Mouse (Mus musculus) embryonic facial prominence, embryonic 12.5 days (tissue): ENCODE measurements around the gene Afmid. TPM values are rescaled to one million over a fixed set of nuclear protein-coding genes. Genes with fewer than 3 reads are reported as not detected.
"Not testable (repeated sequence)": the region's sequence is repeated elsewhere in the genome, so short reads cannot be mapped to it uniquely, and the experiment has no call there.

ENCODE experiments used
- ATAC-seq: fragments of 200-750 bp; cut with Nextera tagmentation; 2 replicates; pipeline ENCODE4 v1.8.0; 2017; ENCODE audit not compliant: insufficient number of reproducible peaks, insufficient read depth, low FRiP score, low TSS enrichment
- H3K27ac ChIP-seq: fragments of 300-500 bp; sonication (generic); 2 replicates; pipeline ENCODE4 v1.5.1; 2016; ENCODE audit warnings: mild to moderate bottlenecking
- H3K27me3 ChIP-seq: fragments of 300-500 bp; sonication (generic); 2 replicates; pipeline ENCODE4 v1.6.1; 2016; ENCODE audit warnings: mild to moderate bottlenecking, moderate library complexity
- H3K36me3 ChIP-seq: fragments of 300-500 bp; sonication (generic); 2 replicates; pipeline ENCODE4 v1.6.1; 2016; ENCODE audit warnings: mild to moderate bottlenecking
- H3K4me1 ChIP-seq: fragments of 300-500 bp; sonication (generic); 2 replicates; pipeline ENCODE4 v1.6.1; 2016
- H3K4me2 ChIP-seq: fragments of 300-500 bp; sonication (generic); replicated peaks from 2 replicates; pipeline ENCODE4 v1.6.1; 2016; ENCODE audit warnings: mild to moderate bottlenecking, moderate library complexity
- H3K4me3 ChIP-seq: fragments of 300-500 bp; sonication (generic); 2 replicates; pipeline ENCODE4 v1.5.1; 2016; ENCODE audit warnings: mild to moderate bottlenecking
- H3K9ac ChIP-seq: fragments of 300-500 bp; sonication (generic); 2 replicates; pipeline ENCODE4 v1.6.1; 2016; ENCODE audit warnings: mild to moderate bottlenecking, moderate library complexity
- H3K9me3 ChIP-seq: fragments of 300-500 bp; sonication (generic); 2 replicates; pipeline ENCODE4 v1.6.1; 2016; ENCODE audit warnings: mild to moderate bottlenecking, moderate library complexity
- WGBS: fragments of 180-500 bp; shearing (Covaris S2); methylation state at CpG from one replicate; pipeline ENCODE4 v1.1.7; 2016; 5-methylcytosine and 5-hydroxymethylcytosine counted together
- polyA plus RNA-seq: library from polyadenylated mRNA; unstranded; fragments of >200 nt; fragmentation: Nextera tagmentation; extraction: Ambion mirVana; gene quantifications from 2 replicates; pipeline ENCODE4 v1.2.1, GENCODE M21; 2016

The Afmid gene
- polyA plus RNA-seq, 1 experiment from 2014 or later = 4.9 TPM

DNA sequence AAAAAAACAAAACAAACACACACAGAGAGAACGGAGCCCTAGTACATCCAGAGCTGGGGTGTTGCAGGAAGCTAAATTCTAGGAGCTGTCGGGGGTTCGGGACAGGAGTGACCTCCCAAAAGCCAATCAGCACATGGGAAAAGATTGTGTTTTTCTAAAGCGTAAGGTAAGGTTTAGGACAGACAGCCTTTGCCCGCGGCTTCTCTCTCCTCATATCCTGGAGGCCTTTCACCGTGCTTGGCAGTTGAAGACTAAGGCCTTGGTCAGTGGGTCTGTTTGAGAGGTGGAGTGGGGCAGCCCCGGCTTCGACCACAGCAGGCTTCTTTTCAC lies 43.1 kb upstream of the Afmid start:
- Histone ChIP-seq H3K4me1 (peaks cover 41% of the 10 kb centered on the region), H3K36me3 (no peaks in the 10 kb centered on the region), H3K9me3 (no peaks in the 10 kb centered on the region), H3K4me3 (peak overlapping the region; percentile 30), H3K27ac (peak overlapping the region; percentile 58; the same call in 1 of the 2 replicates), H3K27me3 (peaks cover 28% of the 10 kb centered on the region), H3K9ac (peak overlapping the region; percentile 29; the same call in 1 of the 2 replicates), H3K4me2 (peak overlapping the region; percentile 55)
- WGBS = 45% methylated on average over 9 of the region's 9 CpGs
- ATAC-seq = no peak

DNA sequence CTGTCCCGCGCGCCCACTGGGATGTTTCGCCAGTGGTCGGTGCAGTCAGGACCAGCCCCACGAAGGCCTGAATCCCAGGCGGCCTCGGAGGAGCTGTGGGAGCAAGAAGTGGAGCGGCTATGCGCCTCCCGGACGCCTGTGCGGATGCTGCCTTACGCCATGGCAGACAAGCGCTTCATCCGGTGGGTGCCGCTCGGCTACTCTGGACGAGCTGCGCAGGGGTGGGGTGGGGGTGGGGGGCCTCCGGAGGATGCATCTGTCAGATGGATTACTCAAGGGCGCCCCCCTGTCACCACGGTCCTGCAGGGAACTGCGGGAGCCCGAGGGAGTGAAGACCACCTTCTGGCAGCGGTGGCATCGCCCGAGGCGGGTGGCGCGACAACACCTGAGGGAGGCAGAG lies 42.6 kb upstream of the Afmid start:
- Histone ChIP-seq H3K9me3 (no peaks in the 10 kb centered on the region), H3K4me1 (peaks cover 41% of the 10 kb centered on the region), H3K4me2 (peak overlapping the region; percentile 55), H3K27ac (peak overlapping the region; percentile 58; the same call in 1 of the 2 replicates), H3K27me3 (peaks cover 28% of the 10 kb centered on the region), H3K4me3 (peak overlapping the region; percentile 30), H3K36me3 (no peaks in the 10 kb centered on the region), H3K9ac (peak overlapping the region; percentile 29)
- 4% methylated on average over 31 of the region's 31 CpGs for WGBS
- ATAC-seq = no peak

DNA sequence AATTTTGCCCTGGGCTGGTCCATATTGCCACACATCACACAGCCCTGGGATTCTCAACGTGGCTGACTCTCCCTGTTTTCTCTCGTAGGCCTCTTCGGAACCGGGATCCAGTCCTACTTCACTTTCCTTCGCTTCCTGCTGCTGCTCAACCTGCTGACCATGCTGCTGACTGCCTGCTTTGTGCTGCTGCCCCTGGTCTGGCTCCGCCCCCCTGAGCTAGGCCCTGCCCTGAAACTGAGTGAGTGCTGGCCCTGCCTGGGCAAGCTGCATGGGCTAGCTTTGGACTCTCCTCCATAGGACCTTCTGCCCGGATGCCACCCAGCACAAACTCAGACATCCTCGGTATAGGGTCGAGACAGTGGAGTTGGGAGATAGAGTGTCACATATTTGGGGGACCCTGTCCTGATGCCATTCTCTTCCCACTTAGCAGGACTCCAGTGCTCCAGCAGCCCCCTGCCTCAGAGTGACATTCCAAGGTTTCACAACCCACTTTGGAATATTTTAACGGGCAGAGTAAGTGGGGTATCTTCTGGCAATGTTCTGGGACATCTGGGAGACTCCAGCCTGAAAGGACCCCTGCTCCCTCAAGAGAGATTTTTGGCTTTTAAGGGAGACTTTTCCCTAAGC lies 41.9 kb upstream of the Afmid start:
- H3K27ac ChIP-seq = no peak overlapping the region
- ATAC-seq = no peak
- peak overlapping the region; percentile 30 for H3K4me3 ChIP-seq
- H3K9me3 ChIP-seq = no peaks in the 10 kb centered on the region
- H3K9ac ChIP-seq = no peak overlapping the region; the same call in 1 of the 2 replicates
- peak overlapping the region; percentile 55 for H3K4me2 ChIP-seq
- WGBS = 28% methylated on average over 10 of the region's 10 CpGs
- H3K36me3 ChIP-seq = no peaks in the 10 kb centered on the region
- peaks cover 28% of the 10 kb centered on the region for H3K27me3 ChIP-seq
- peaks cover 37% of the 10 kb centered on the region for H3K4me1 ChIP-seq

DNA sequence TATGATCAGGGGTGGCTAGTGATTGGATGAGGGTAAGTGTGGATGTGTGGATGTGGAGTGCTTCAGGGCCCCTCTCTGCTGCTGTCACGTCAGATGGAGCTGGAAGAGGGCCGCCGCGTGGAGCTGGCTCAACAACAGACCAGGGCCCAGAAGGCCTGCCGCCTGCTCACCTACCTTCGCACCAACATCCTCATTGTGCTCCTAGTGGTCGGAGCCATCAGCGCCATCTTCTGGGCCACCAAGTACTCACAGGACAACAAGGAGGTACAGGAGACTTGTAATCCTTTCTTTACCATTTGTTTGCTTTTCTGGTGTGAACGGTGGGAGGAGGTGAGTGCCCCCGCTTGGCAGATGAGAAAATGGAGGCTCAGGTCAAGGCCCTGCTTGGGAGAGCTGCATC lies 39.4 kb upstream of the Afmid start:
- no peak overlapping the region for H3K27ac ChIP-seq
- no peaks in the 10 kb centered on the region for H3K36me3 ChIP-seq
- H3K4me1 ChIP-seq = peaks cover 27% of the 10 kb centered on the region
- 12% methylated on average over 10 of the region's 10 CpGs for WGBS
- no peak for ATAC-seq
- peaks cover 39% of the 10 kb centered on the region for H3K27me3 ChIP-seq
- H3K9ac ChIP-seq = no peak overlapping the region
- no peak overlapping the region for H3K4me3 ChIP-seq
- no peaks in the 10 kb centered on the region for H3K9me3 ChIP-seq
- no peak overlapping the region for H3K4me2 ChIP-seq

DNA sequence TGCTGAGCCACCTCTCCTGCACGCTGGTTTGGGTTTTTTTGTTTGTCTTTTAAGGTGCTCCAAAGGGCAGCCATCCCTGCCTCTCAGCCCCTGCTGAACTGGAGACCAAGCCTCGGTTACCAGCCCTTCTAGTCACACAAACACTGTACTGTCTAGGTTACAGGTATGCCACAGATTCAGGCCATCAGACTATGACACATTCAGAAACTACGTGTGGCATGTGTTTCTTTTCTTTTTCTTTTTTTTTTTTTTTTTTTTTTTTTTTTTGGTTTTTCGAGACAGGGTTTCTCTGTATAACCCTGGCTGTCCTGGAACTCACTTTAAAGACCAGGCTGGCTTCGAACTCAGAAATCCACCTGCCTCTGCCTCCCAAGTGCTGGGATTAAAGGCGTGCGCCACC lies 37.2 kb upstream of the Afmid start:
- peaks cover 22% of the 10 kb centered on the region for H3K27me3 ChIP-seq
- H3K27ac ChIP-seq, H3K9ac ChIP-seq, H3K4me2 ChIP-seq, ATAC-seq, H3K4me3 ChIP-seq, H3K9me3 ChIP-seq, H3K36me3 ChIP-seq: not testable (repeated sequence)
- peaks cover 18% of the 10 kb centered on the region for H3K4me1 ChIP-seq
- 82% methylated on average over 7 of the region's 7 CpGs for WGBS

DNA sequence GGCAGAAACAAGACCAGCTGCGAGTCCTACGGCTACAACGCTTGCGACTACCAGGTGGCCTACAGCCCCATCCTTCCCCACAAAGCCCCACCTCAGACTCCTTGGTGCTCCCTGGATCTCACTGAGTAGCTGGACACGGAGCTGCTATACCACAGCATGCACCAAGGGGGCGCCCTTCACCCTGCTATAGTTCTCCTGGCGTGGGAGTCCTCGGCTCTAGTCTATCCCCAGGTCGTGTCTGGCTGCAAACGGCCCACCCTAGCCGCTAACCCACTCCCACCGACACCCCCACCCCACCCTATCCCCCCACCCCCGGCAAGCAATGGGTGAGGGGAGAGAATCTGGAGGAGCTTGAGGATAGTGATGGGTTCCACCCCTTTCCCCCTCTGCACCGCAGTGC lies 35.4 kb upstream of the Afmid start:
- no peak overlapping the region for H3K27ac ChIP-seq
- 4% methylated on average over 14 of the region's 14 CpGs for WGBS

DNA sequence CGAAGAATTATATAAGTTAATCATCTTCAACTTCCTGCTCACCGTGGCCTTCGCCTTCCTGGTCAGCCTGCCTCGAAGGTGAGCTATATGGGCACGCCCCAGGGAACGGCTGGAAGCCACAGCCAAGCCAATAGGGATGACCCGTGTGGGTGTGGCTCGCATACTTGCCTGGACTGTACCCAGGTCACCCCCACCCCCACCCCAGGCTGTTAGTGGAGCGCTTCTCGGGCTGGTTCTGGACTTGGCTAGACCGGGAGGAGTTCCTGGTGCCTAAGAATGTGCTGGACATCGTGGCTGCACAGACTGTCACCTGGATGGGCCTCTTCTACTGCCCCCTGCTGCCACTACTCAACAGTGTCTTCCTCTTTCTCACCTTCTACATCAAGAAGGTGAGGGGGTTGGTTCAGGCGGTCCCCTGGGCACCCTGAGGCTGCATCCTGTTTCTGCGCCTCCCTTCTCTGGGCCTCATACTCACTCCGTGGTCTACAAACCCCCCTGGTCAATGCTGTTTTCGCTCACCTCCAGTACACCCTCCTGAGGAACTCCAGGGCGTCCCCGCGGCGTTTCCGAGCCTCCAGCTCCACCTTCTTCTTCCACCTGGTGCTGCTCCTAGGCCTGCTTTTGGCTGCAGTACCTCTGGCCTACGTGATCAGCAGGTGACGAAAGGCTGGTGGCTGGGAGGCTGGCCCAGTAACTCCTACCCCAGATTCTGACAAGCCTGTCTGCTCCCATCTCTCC lies 34.9 kb upstream of the Afmid start:
- H3K27ac ChIP-seq = no peak overlapping the region
- H3K36me3 ChIP-seq = no peaks in the 10 kb centered on the region
- H3K4me3 ChIP-seq = no peak overlapping the region
- no peaks in the 10 kb centered on the region for H3K9me3 ChIP-seq
- 30% methylated on average over 23 of the region's 23 CpGs for WGBS
- H3K4me1 ChIP-seq = peaks cover 15% of the 10 kb centered on the region
- H3K9ac ChIP-seq = no peak overlapping the region
- peaks cover 16% of the 10 kb centered on the region for H3K27me3 ChIP-seq
- peak overlapping the region; percentile 35 for H3K4me2 ChIP-seq
- no peak for ATAC-seq

More for the DNA sequence above, 35.4 kb upstream of the Afmid start:
- Histone ChIP-seq H3K4me2 (peak overlapping the region; percentile 35), H3K4me1 (peaks cover 15% of the 10 kb centered on the region), H3K36me3 (no peaks in the 10 kb centered on the region), H3K9ac (no peak overlapping the region), H3K9me3 (no peaks in the 10 kb centered on the region), H3K27me3 (peaks cover 16% of the 10 kb centered on the region), H3K4me3 (no peak overlapping the region)
- no peak for ATAC-seq

DNA sequence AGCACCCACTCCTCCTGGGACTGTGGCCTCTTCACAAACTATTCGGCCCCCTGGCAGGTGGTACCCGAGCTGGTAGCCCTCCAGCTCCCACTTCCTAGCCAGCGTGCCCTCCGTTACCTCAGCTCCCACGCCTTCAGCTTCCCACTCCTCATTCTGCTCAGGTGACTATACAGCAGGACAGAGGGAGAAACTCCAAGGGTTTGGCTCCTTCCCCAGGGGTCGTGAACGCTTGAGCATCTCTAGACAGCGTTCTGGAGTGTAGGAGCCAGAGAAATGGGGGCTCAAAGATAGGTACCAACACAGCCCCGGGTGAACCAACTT lies 34.3 kb upstream of the Afmid start:
- 86% methylated on average over 9 of the region's 9 CpGs for WGBS
- no peak for ATAC-seq
- Histone ChIP-seq H3K27ac (no peak overlapping the region), H3K9me3 (no peaks in the 10 kb centered on the region), H3K4me3 (no peak overlapping the region), H3K4me2 (no peak overlapping the region), H3K9ac (no peak overlapping the region), H3K4me1 (peaks cover 15% of the 10 kb centered on the region), H3K27me3 (peaks cover 16% of the 10 kb centered on the region), H3K36me3 (no peaks in the 10 kb centered on the region)

DNA sequence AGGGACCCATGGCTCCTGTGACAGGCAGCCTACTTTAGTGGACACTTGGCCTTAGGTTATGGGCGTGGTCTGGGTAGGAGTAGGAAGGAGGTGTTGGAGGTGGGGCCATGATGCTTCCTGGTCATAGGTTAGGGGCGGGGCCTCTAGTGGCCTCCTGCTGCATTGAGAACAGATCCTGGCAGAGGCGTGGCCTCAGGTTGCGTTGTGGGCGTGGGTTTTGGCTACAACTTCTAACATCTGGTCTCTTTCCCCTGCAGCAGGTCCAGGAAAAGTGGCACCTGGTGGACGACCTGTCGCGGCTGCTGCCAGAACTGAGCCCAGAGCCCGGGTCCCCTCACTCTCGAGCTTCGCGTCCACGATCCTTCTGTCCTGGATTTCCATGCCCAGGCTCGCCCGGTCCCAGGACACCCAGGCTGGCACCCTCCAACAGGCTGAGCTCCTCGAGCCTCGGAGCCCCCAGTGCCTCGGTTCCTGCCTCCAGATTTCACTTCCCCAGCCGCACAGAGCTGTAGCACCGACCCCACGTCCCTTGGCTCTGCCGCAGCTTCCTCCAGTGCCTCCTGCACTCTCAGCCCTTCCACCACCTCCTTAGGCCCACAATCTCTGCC lies 33.3 kb upstream of the Afmid start:
- no peak overlapping the region for H3K4me3 ChIP-seq
- H3K4me1 ChIP-seq = peaks cover 21% of the 10 kb centered on the region
- H3K9ac ChIP-seq = peak overlapping the region; percentile 36
- 0 out of 2 replicates have a peak, but pooled peaks have one; percentile 30 for ATAC-seq
- H3K9me3 ChIP-seq = no peaks in the 10 kb centered on the region
- 0 out of 2 replicates have a peak overlapping the region, but pooled peaks have one; percentile 30 for H3K27ac ChIP-seq
- H3K4me2 ChIP-seq = peak overlapping the region; percentile 47
- no peaks in the 10 kb centered on the region for H3K36me3 ChIP-seq
- WGBS = 9% methylated on average over 22 of the region's 22 CpGs
- H3K27me3 ChIP-seq = peaks cover 16% of the 10 kb centered on the region

DNA sequence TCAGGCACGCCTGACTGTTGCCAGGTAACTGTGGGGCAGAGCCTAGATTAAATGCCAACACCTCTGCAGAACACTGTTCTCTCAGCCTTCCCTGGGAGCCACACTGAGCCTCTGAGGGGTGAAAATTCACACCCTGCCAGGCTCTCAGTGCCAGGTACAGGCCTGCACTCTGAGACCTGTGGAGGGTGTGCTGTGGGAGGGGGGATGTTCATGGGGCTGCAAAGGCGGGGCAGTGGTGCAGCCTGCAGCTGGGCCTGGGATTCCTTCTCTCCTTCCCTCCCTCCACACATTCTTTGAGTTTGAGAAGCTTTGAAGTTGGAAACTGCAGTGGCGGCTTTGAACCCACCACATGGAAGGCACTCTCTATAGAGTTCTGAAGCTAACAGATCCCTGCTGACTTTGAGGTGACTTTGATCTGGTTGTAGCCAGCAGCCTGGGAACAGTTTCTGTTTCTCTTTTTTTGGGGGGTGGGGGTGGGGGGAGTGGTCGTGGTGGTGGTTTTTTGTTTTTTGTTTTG lies 31.6 kb upstream of the Afmid start:
- 61% methylated on average over 4 of the region's 4 CpGs for WGBS
- no peak for ATAC-seq
- Histone ChIP-seq H3K4me2 (no peak overlapping the region), H3K9ac (no peak overlapping the region), H3K4me1 (peaks cover 23% of the 10 kb centered on the region), H3K27me3 (peaks cover 16% of the 10 kb centered on the region), H3K4me3 (no peak overlapping the region), H3K27ac (no peak overlapping the region), H3K9me3 (no peaks in the 10 kb centered on the region), H3K36me3 (no peaks in the 10 kb centered on the region)

DNA sequence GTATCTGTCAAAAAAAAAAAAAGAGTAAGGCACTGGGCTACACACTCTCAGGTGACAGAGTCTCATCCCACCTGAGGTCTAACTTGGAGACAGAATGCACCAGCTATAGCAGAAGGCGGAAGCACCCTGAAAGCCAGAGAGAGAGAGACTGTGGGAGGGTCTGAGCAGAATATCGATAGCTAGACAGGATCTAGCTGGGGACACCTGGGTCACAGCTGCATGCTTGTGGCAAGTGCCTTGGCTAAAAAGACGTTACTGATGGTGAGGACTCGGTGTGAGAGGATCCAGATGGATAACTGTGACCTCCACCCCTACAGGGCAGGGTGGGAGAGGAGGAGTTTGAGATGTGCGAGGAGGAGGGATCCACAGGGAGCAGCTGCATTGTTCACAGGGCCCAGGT lies 28.8 kb upstream of the Afmid start:
- 30% methylated on average over 5 of the region's 5 CpGs for WGBS
- peaks cover 16% of the 10 kb centered on the region for H3K4me1 ChIP-seq
- no peak overlapping the region for H3K9ac ChIP-seq
- no peak overlapping the region for H3K4me2 ChIP-seq
- H3K4me3 ChIP-seq = no peak overlapping the region
- H3K27ac ChIP-seq = no peak overlapping the region
- 0 out of 2 replicates have a peak, but pooled peaks cover under 1% of the 10 kb centered on the region for H3K27me3 ChIP-seq
- H3K36me3 ChIP-seq = no peaks in the 10 kb centered on the region
- no peak for ATAC-seq
- H3K9me3 ChIP-seq = no peaks in the 10 kb centered on the region
